Mouse (Mus musculus) heart, adult 2 months (tissue): ENCODE results near the gene Olfr643.

Experiments used
- CTCF ChIP-seq: fragments of 200-600 bp; IDR thresholded peaks from 2 replicates; pipeline ENCODE4 v1.8.1; 2022; ENCODE audit warnings: antibody characterized with exemption, mild to moderate bottlenecking, moderate library complexity
- EP300 ChIP-seq: fragments of 200-500 bp; IDR thresholded peaks from 2 replicates; pipeline ENCODE4 v1.6.1; 2011; ENCODE audit warnings: low read depth, low read length, control low read depth; ENCODE audit not compliant: insufficient read depth
- POLR2A ChIP-seq: fragments of 200-500 bp; IDR thresholded peaks from 2 replicates; pipeline ENCODE4 v1.6.1; 2011; ENCODE audit warnings: mild to moderate bottlenecking, low read depth, low read length, control low read depth; ENCODE audit not compliant: insufficient read depth

GRCm38 (mm10) chr7:103971782-103972181 is 165.4 kb downstream of the Olfr643 start:
- no peak for TF ChIP-seq POLR2A
- no peak for TF ChIP-seq CTCF
- TF ChIP-seq EP300: no peak
